Mouse (Mus musculus): Measurements from ENCODE around the gene Adam15. TPM values are rescaled to one million over a fixed set of nuclear protein-coding genes. Genes with fewer than 3 reads are reported as not detected.

The Adam15 gene
- polyA plus RNA-seq, 1 experiment: 49.6 TPM

GRCm38 (mm10) chr3:89393605-89394004, 43.8 kb upstream of the Adam15 start:
- no peak for TF ChIP-seq CTCF (IDR thresholded peaks at IDR 0.05; ENCODE audit: borderline replicate concordance, control insufficient read depth, extremely low read depth, insufficient read depth, low read length, poor library complexity)
- TF ChIP-seq POLR2A (IDR thresholded peaks at IDR 0.05; ENCODE audit: control insufficient read depth, extremely low read depth, insufficient read depth, low read length, poor library complexity): no peak
- WGBS: under 1% methylated on average over 15 of the region's 15 CpGs
- H3K4me3 ChIP-seq (ENCODE audit: control insufficient read depth, insufficient read depth, low read length): peak overlapping the region; percentile 49
- H3K27ac ChIP-seq (ENCODE audit: control insufficient read depth, insufficient read depth, low read length): peak overlapping the region; percentile 59
- DNase-seq: peak; percentile 74
- H3K36me3 ChIP-seq (ENCODE audit: control insufficient read depth, insufficient read depth, low read length): no peaks in the 10 kb centered on the region
- H3K27me3 ChIP-seq (ENCODE audit: control insufficient read depth, insufficient read depth, low read length): peaks cover 13% of the 10 kb centered on the region
- H3K4me1 ChIP-seq (replicated peaks; ENCODE audit: control insufficient read depth, insufficient read depth, low read length): peaks cover 50% of the 10 kb centered on the region

DNA sequence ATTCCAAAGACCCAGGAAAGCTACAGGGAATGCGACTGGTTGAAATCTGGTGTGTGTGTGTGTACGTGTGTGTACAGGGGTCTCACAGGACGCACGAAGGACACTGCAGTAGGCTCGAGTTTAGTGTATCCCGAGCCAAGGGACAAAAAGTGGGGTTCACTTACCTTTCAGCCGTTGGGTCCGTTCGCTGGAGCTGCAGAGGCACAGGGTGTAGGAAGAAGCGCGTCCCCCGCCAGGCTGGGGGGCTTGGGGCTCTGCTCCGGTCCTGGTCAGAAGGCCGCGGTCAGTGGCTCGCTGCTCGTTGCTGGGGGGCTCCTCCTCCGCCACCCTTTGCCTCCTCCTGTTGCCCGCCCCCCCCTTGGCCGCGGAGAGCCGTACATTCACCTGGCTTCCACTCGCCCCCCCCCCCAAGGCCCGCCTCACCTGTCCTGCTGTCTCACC, 43.1 kb upstream of the Adam15 start:
- WGBS: 1% methylated on average over 21 of the region's 24 CpGs
- H3K27me3 ChIP-seq (ENCODE audit: control insufficient read depth, insufficient read depth, low read length): peaks cover 13% of the 10 kb centered on the region
- peak overlapping the region; percentile 3; the same call in 1 of the 2 replicates for H3K27ac ChIP-seq (ENCODE audit: control insufficient read depth, insufficient read depth, low read length)
- peak; percentile 12 for DNase-seq
- no peaks in the 10 kb centered on the region for H3K36me3 ChIP-seq (ENCODE audit: control insufficient read depth, insufficient read depth, low read length)
- peaks cover 57% of the 10 kb centered on the region for H3K4me1 ChIP-seq (replicated peaks; ENCODE audit: control insufficient read depth, insufficient read depth, low read length)
- H3K4me3 ChIP-seq (ENCODE audit: control insufficient read depth, insufficient read depth, low read length): peak overlapping the region; percentile 46
- TF ChIP-seq POLR2A (IDR thresholded peaks at IDR 0.05; ENCODE audit: control insufficient read depth, extremely low read depth, insufficient read depth, low read length, poor library complexity) (no peak), CTCF (IDR thresholded peaks at IDR 0.05; ENCODE audit: borderline replicate concordance, control insufficient read depth, extremely low read depth, insufficient read depth, low read length, poor library complexity) (no peak)

GRCm38 (mm10) chr3:89391663-89392511, 42.1 kb upstream of the Adam15 start:
- no peaks in the 10 kb centered on the region for H3K36me3 ChIP-seq (ENCODE audit: control insufficient read depth, insufficient read depth, low read length)
- TF ChIP-seq POLR2A (IDR thresholded peaks at IDR 0.05; ENCODE audit: control insufficient read depth, extremely low read depth, insufficient read depth, low read length, poor library complexity) (no peak), CTCF (IDR thresholded peaks at IDR 0.05; ENCODE audit: borderline replicate concordance, control insufficient read depth, extremely low read depth, insufficient read depth, low read length, poor library complexity) (no peak)
- peak overlapping the region; percentile 53 for H3K4me3 ChIP-seq (ENCODE audit: control insufficient read depth, insufficient read depth, low read length)
- peak; percentile 29 for DNase-seq
- H3K27me3 ChIP-seq (ENCODE audit: control insufficient read depth, insufficient read depth, low read length): peaks cover 13% of the 10 kb centered on the region
- H3K27ac ChIP-seq (ENCODE audit: control insufficient read depth, insufficient read depth, low read length): peak overlapping the region; percentile 77
- WGBS: 3% methylated on average over 52 of the region's 56 CpGs
- H3K4me1 ChIP-seq (replicated peaks; ENCODE audit: control insufficient read depth, insufficient read depth, low read length): peaks cover 57% of the 10 kb centered on the region

DNA sequence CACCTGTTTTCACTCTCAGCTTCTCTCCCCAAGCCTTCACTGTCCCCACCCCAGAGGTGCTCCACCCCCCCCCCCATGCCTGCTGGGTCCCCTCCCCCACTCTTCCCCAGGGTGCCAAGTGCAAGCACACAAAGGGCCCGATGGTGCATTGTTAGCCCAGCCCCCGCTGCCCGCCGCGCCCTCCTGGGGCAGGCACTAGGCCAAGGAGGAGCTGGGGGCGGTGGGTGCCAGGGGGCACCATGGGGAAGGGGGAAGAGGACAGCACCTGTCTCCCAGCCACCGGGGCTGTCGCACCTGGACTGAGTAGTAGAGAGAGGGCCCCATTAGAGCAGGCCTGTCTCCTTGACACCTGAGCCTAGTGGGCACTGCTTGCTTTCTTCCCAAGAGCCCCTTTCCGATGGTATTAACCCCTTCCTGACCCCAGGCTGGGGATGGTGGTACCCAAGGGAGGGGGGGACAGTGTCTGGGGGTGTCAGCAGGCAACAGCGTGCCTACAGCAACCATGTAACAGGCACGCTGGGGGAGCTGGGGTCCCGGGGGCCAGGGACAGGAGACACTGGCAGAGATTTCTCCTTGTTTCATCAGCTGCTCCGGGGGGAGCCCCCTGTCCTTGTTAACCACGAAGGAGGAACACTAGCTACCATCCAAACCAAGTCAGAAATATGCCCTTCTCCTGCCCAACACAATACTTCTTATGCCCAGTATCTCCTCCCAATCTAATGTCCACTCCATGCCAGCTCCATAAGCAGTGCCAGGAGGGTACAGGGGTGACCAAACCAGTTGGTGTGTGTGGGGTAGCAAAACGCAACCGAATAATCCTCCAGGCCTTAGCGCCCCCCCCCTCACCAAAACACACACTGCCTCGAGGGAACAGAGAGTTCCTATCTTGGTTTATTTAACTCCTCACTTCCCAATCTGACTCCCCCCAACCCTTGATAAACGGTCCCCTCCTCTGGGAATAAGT, 41.2 kb upstream of the Adam15 start:
- peak; percentile 39 for DNase-seq
- Histone ChIP-seq H3K27ac (ENCODE audit: control insufficient read depth, insufficient read depth, low read length) (peak overlapping the region; percentile 77), H3K27me3 (ENCODE audit: control insufficient read depth, insufficient read depth, low read length) (peaks cover 13% of the 10 kb centered on the region), H3K36me3 (ENCODE audit: control insufficient read depth, insufficient read depth, low read length) (no peaks in the 10 kb centered on the region), H3K4me1 (replicated peaks; ENCODE audit: control insufficient read depth, insufficient read depth, low read length) (peaks cover 55% of the 10 kb centered on the region), H3K4me3 (ENCODE audit: control insufficient read depth, insufficient read depth, low read length) (peak overlapping the region; percentile 53)
- TF ChIP-seq CTCF (IDR thresholded peaks at IDR 0.05; ENCODE audit: borderline replicate concordance, control insufficient read depth, extremely low read depth, insufficient read depth, low read length, poor library complexity): no peak
- no peak for TF ChIP-seq POLR2A (IDR thresholded peaks at IDR 0.05; ENCODE audit: control insufficient read depth, extremely low read depth, insufficient read depth, low read length, poor library complexity)
- 18% methylated on average over 19 of the region's 19 CpGs for WGBS

- DNase-seq: no peak
- no peaks in the 10 kb centered on the region for H3K36me3 ChIP-seq (ENCODE audit: control insufficient read depth, insufficient read depth, low read length)
- TF ChIP-seq CTCF (IDR thresholded peaks at IDR 0.05; ENCODE audit: borderline replicate concordance, control insufficient read depth, extremely low read depth, insufficient read depth, low read length, poor library complexity) (no peak), POLR2A (IDR thresholded peaks at IDR 0.05; ENCODE audit: control insufficient read depth, extremely low read depth, insufficient read depth, low read length, poor library complexity) (no peak)
- H3K4me3 ChIP-seq (ENCODE audit: control insufficient read depth, insufficient read depth, low read length): peak overlapping the region; percentile 12; the same call in 1 of the 2 replicates
- H3K27ac ChIP-seq (ENCODE audit: control insufficient read depth, insufficient read depth, low read length): peak overlapping the region; percentile 72
- H3K4me1 ChIP-seq (replicated peaks; ENCODE audit: control insufficient read depth, insufficient read depth, low read length): peaks cover 59% of the 10 kb centered on the region
- H3K27me3 ChIP-seq (ENCODE audit: control insufficient read depth, insufficient read depth, low read length): peaks cover 11% of the 10 kb centered on the region
- 58% methylated on average over 5 of the region's 5 CpGs for WGBS
Observed at GRCm38 (mm10) chr3:89390111-89390515, 40.3 kb upstream of the Adam15 start.

Measured in thymus, adult 2 months (tissue).